Comparison of ENCODE assay signal across 31 mouse cellular contexts in the genomic region with DNA sequence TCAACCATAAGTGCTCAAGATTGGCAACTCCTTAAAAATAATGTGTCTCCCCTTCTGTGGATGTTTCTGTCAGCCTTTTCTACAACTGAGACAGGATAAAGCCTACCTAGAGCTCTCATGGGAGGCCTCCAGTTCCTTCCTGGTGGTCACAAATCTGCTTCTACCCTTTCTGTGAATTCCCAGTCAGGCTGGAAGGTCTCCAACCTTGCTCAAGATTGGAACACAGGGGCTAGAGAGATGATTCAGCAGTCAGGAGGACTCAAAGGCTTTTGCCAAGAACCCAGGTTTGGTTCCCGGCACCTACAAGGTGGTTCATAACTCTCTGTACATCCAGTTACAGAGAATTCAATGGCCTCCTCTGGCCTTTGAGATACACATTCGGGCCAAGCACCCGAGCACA. TPM values are rescaled to one million over a fixed set of nuclear protein-coding genes. Genes with fewer than 3 reads are reported as not detected.
"Had no signal": no experiment of that assay in that cellular context is flagged by ENCODE, and none has a peak within 500 bp of the region (broad histone marks: within the 10 kb centered on the region; RNA-seq: fewer than 3 reads in every experiment).

No protein-coding gene starts in this region.

- DNase-seq: heart, postnatal 10 days; heart, postnatal 14 days; heart, postnatal 36 days; heart, postnatal 4 days; kidney, adult 11 months; kidney, adult 18-20 months; kidney, adult 2 months; kidney, adult 8-10 months; kidney, adult 9 months; kidney, postnatal 10 days; kidney, postnatal 14 days; kidney, postnatal 25 days; kidney, postnatal 36 days; kidney, postnatal 4 days; layer of hippocampus, adult 9-11 months; layer of hippocampus, postnatal 36 days had no signal

- H3K27ac ChIP-seq: heart, embryonic 10.5 days; heart, embryonic 13.5 days; heart, embryonic 15.5 days; hindbrain, embryonic 10.5 days; hindbrain, embryonic 12.5 days; hindbrain, embryonic 13.5 days; hindbrain, embryonic 14.5 days; hindbrain, embryonic 15.5 days; hindbrain, postnatal 0 days; intestine, embryonic 15.5 days; kidney, embryonic 15.5 days; kidney, postnatal 0 days; layer of hippocampus, adult 2 months had no signal

- H3K4me3 ChIP-seq: heart, embryonic 10.5 days; heart, embryonic 12.5 days; heart, embryonic 13.5 days; heart, embryonic 15.5 days; hindbrain, embryonic 10.5 days; hindbrain, embryonic 12.5 days; hindbrain, embryonic 13.5 days; hindbrain, embryonic 15.5 days; intestine, embryonic 15.5 days; kidney, embryonic 15.5 days; layer of hippocampus, adult 2 months had no signal

- H3K9me3 ChIP-seq: heart, embryonic 10.5 days; heart, embryonic 12.5 days; heart, embryonic 13.5 days; heart, embryonic 15.5 days; hindbrain, embryonic 10.5 days; hindbrain, embryonic 12.5 days; hindbrain, embryonic 13.5 days; hindbrain, embryonic 15.5 days; intestine, embryonic 15.5 days; kidney, embryonic 15.5 days had no signal

- H3K36me3 ChIP-seq: heart, embryonic 10.5 days; heart, embryonic 12.5 days; heart, embryonic 13.5 days; heart, embryonic 15.5 days; hindbrain, embryonic 10.5 days; hindbrain, embryonic 12.5 days; hindbrain, embryonic 13.5 days; hindbrain, embryonic 15.5 days; intestine, embryonic 15.5 days; kidney, embryonic 15.5 days had no signal

- H3K27me3 ChIP-seq: heart, embryonic 12.5 days; heart, embryonic 15.5 days; hindbrain, embryonic 13.5 days; hindbrain, embryonic 15.5 days; intestine, embryonic 15.5 days; kidney, embryonic 15.5 days had no signal

RNA-seq across cellular contexts. Expression of a gene that starts 37.9 kb away (rescaled TPM):
- polyA plus RNA-seq: inflammation-experienced regulatory T-cells, adult 6 months had no signal
